Mouse (Mus musculus) liver, adult (tissue): ENCODE data around the gene Spint2.

Source experiments
- GATA4 ChIP-seq: IDR thresholded peaks from 2 replicates; pipeline ENCODE4 v1.6.1; 2014; ENCODE audit warnings: mild to moderate bottlenecking, low read length; ENCODE audit not compliant: insufficient replicate concordance

The Spint2 gene

DNA sequence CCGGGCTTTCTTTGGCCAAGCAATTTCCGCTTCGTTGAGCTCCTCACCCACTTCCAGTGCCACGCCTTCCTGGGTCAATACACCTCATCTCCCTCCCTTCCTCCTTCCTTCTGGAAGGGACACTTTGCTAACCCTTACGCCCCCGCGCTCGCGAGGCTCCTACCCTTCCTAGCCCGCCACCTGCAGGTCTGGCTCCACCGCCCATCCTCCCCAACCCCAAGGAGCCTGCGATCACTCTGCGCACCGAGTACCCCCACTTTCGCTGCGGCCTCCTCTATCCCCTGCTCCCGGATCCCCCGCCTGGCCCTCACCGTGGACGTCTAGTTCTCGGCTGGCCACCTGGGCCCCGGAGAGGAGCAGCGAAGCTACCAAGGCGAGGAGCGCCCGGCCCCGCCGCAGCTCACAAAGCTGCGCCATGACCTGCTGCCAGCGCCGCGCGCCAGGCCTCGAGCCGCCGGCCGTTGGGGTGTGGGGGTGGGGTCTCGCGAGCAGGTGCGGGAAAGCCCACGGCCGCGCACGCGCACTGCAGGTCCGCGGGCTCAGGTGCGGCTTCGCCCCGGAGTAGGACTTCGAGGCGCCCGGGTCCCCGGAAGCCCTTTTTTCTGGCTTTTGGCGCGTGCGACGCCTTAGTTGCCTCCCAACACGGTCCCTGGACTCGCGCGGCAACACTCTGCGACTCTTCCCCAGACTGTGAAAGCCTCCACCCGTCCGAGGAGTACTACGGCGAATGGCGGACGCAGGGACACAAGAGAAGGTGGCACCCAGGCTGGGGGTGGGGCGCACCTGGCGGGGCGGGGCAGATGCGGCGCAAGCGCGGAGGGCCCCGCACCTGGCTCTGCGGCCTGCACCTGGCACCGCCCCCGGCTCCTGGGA, at the start of gene Spint2:
Spint2 (minus strand) TSS at position 712 of the 873 bp plus-strand sequence.
- TF ChIP-seq GATA4 = no peak

GRCm38 (mm10) chr7:29328984-29329383, 47.3 kb upstream of the Spint2 start:
- TF ChIP-seq GATA4 = no peak

- TF ChIP-seq GATA4 = no peak
These were observed 45.4 kb upstream of the Spint2 start for GRCm38 (mm10) chr7:29327087-29327486.

DNA sequence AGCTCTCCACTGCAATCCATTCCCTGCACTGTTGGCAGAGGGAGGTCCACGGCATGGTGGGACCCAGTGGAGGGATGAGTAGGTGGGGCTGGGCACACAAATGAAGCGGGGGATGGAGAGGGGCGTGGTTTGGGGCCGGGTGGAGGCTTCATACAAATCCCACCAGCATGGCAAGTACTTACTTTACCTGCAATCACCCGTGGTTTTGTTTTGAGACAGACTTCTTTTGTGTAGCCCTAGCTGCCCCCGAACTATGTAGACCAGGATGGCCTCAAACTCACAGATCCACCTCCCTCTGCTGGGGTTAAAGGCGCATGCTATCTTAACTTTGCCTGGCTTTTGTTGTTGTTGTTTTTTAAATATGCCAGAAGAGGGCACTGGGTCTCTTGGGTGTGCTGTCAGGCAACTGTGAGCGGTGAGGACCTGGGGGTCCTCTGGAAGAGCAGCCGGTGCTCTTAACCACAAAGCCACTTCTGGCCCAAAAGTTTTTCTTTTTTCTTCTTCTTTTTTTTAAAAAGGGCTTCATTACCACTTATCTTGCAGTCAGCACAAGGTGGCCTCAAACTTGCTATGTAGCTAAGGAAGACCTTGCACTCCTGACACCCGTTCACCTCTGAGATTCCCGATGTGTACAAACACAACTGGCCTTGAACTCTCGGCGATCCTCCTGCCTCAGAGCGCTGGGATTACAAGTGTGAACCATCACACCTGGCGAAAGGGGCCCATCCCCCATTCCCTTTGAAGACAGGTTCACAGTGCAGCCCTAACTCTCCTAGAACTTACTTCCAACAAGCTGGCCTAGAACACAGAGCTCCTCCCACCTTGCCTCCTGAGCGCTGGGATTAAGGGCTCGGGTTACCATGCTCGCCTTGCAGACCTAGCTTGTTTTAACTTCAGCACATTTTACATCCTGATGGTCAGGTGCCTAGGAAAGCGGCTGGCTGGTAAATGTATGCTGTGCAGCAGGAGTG, 37.9 kb upstream of the Spint2 start:
- no peak for TF ChIP-seq GATA4

GRCm38 (mm10) chr7:29318115-29318911, 36.6 kb upstream of the Spint2 start:
- TF ChIP-seq GATA4 = no peak

GRCm38 (mm10) chr7:29317558-29317957, 35.8 kb upstream of the Spint2 start:
- TF ChIP-seq GATA4 = no peak

DNA sequence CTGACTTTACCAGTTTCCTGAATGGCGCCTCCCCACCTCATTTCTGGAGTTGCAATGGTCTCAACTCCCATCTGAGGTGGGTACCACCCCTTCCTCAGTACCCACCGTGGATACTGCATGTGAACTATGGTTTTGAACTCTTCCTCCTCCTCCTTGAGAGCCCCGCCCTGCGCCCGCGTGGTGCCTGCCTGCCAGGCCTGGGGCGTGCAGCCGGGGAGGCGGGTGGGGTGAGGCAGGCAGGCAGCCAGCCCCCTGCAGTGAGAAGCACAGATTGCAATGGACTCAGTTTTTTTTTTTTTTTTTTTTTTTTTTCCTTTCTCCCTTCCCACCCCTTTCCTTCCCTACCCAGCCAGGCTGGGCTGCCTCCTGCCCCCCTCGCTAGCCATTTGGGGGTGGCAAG, 35.3 kb upstream of the Spint2 start:
- TF ChIP-seq GATA4 = no peak

- no peak for TF ChIP-seq GATA4
These were observed 34.5 kb upstream of the Spint2 start for GRCm38 (mm10) chr7:29316137-29316734.

DNA sequence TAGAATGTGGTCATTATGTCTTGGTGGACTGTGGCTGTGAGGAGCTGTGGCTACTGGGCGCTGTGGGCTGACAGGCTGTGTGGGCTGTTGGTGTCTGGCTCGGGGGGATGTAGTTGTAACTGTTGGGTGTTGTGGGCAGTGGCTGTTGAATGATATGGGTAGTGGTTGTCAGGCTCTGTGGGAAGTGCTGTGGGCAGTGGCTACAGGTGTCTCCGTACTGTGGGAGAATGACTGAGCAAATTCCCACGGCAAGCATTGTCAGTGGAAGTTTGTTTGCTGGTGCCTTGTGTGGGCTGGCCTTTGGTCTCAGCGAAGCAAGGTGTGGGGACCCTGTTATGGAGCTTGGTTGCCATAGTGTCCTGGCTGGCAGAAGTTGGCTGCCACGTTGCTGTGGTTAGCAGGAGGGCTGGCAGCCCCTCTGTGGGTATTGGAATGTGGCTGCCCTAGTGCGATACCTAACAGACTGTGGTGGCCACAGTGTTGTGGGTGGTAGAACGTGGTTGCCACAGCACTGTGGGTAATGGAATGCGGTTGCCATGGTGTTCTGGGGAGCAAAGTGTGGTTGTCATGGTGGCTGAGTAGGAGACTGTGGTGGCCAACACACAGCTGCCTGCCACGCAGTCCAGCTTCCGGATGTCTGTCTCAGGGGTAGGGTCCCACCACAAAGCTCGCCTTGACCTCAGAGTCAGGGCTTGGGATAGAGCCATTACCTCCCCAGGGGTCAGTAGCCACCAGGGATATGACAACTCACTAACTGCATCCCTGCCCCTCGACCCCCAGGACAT, 33.3 kb upstream of the Spint2 start:
- TF ChIP-seq GATA4 = no peak

GRCm38 (mm10) chr7:29313572-29314261, 32.0 kb upstream of the Spint2 start:
- no peak for TF ChIP-seq GATA4

DNA sequence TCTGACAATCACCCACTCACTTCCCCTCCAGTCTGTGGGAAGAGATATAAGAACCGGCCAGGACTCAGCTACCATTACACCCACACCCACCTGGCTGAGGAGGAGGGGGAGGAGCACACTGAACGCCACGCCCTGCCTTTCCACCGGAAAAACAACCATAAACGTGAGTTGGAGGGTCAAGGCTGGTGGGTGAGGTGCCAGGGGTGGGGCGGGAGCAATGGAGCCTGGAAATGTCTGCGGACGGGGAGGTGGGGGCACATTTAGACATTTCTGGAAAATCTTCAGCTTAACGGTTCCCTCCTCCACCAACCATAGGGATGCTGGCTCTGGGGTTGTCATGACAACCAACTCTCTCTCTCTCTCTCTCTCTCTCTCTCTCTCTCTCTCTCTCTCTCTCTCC, 31.3 kb upstream of the Spint2 start:
- TF ChIP-seq GATA4 = no peak

DNA sequence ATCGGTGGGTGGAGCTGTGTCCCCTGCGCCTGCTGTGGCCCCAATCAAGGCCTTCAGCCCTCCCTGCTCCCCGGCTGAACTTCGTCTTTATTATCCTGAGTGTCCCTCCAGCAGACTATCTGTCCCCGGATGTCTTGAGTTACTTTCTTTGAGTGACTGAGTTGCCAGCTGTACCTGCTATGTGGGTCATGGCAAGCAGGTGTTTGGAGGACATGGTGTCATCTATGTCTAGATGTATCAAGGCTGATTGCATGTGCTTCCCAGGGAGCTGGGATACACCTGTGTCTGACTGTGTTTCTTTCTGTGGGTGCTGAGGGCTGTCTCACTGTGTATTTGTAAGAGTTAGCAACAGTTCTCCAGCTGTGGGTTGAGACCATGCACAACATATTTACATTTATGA, 28.0 kb upstream of the Spint2 start:
- TF ChIP-seq GATA4 = no peak

GRCm38 (mm10) chr7:29309221-29309721, 27.6 kb upstream of the Spint2 start:
- TF ChIP-seq GATA4 = no peak
